In genomic region chr5:110287084-110287475, GRCm38 (mm10) we compare ENCODE assay signal across 7 mouse cellular contexts. TPM values are rescaled to one million over a fixed set of nuclear protein-coding genes. Genes with fewer than 3 reads are reported as not detected.
DNase-seq lines count a peak whose midpoint lies in the region; ATAC-seq and TF ChIP-seq lines count a peak whose summit lies in the region.

No protein-coding gene starts in this region.

- WGBS in lung, embryonic 15.5 days = 58% methylated on average over 2 of the region's 2 CpGs
- 41% methylated on average over 2 of the region's 2 CpGs for WGBS in lung, adult 2 months
- WGBS in embryonic facial prominence, embryonic 14.5 days = 75% methylated on average over 2 of the region's 2 CpGs
- 81% methylated on average over 2 of the region's 2 CpGs for WGBS in limb, embryonic 10.5 days
- 73% methylated on average over 2 of the region's 2 CpGs for WGBS in neural tube, embryonic 15.5 days

- H3K4me2 ChIP-seq in lung, embryonic 15.5 days = peak overlapping the region; percentile 93
- H3K4me2 ChIP-seq in embryonic facial prominence, embryonic 14.5 days (ENCODE audit: low read depth, low read length) = peak overlapping the region; percentile 98
- H3K4me2 ChIP-seq in neural tube, embryonic 15.5 days = peak overlapping the region; percentile 97

- TF ChIP-seq POLR2A in lung, adult 2 months (IDR thresholded peaks at IDR 0.05; ENCODE audit: borderline replicate concordance, extremely low read depth, low read depth, low read length) = no peak

- ATAC-seq in lung, embryonic 15.5 days (ENCODE audit: borderline replicate concordance, extremely low read depth, low FRiP score, low TSS enrichment) = no peak
- ATAC-seq in embryonic facial prominence, embryonic 14.5 days (ENCODE audit: low read depth) = no peak
- ATAC-seq in neural tube, embryonic 15.5 days (ENCODE audit: low FRiP score) = no peak

- peaks cover 15% of the 10 kb centered on the region for H3K4me1 ChIP-seq in lung, embryonic 15.5 days
- peaks cover 4% of the 10 kb centered on the region; the same call in 1 of the 2 replicates for H3K4me1 ChIP-seq in lung, adult 2 months (ENCODE audit: control insufficient read depth, insufficient read depth, low read length)
- no peaks in the 10 kb centered on the region for H3K4me1 ChIP-seq in embryonic facial prominence, embryonic 14.5 days (ENCODE audit: control insufficient read depth, insufficient read depth, low read length)
- peaks cover 19% of the 10 kb centered on the region for H3K4me1 ChIP-seq in limb, embryonic 10.5 days
- H3K4me1 ChIP-seq in neural tube, embryonic 15.5 days = peaks cover 17% of the 10 kb centered on the region

- no peak for DNase-seq in lung, adult 2 months
- no peak for DNase-seq in embryonic facial prominence, embryonic 14.5 days (ENCODE audit: low spot score)
- DNase-seq in limb, embryonic 10.5 days (ENCODE audit: low spot score) = no peak
- no peak for DNase-seq in gastrocnemius, postnatal 36 days
- DNase-seq in adrenal gland, postnatal 36 days = no peak

- H3K9ac ChIP-seq in lung, embryonic 15.5 days = peak overlapping the region; percentile 76; the same call in 1 of the 2 replicates
- H3K9ac ChIP-seq in embryonic facial prominence, embryonic 14.5 days (ENCODE audit: low read depth, low read length) = peak overlapping the region; percentile 88
- no peak overlapping the region for H3K9ac ChIP-seq in neural tube, embryonic 15.5 days (replicated peaks)

- H3K36me3 ChIP-seq in lung, embryonic 15.5 days = peaks cover 23% of the 10 kb centered on the region
- H3K36me3 ChIP-seq in embryonic facial prominence, embryonic 14.5 days (ENCODE audit: control insufficient read depth, insufficient read depth, low read length) = peaks cover 28% of the 10 kb centered on the region
- H3K36me3 ChIP-seq in limb, embryonic 10.5 days = peaks cover 32% of the 10 kb centered on the region
- peaks cover 11% of the 10 kb centered on the region; the same call in 1 of the 2 replicates for H3K36me3 ChIP-seq in neural tube, embryonic 15.5 days

- TF ChIP-seq CTCF in lung, adult 2 months (IDR thresholded peaks at IDR 0.05; ENCODE audit: insufficient read depth, low read length) = no peak

- H3K27ac ChIP-seq in lung, embryonic 15.5 days = no peak overlapping the region
- H3K27ac ChIP-seq in embryonic facial prominence, embryonic 14.5 days (replicated peaks; ENCODE audit: low read depth, low read length) = no peak overlapping the region
- H3K27ac ChIP-seq in limb, embryonic 10.5 days = no peak overlapping the region
- no peak overlapping the region for H3K27ac ChIP-seq in neural tube, embryonic 15.5 days (replicated peaks)

- H3K9me3 ChIP-seq in lung, embryonic 15.5 days = no peaks in the 10 kb centered on the region
- no peaks in the 10 kb centered on the region for H3K9me3 ChIP-seq in embryonic facial prominence, embryonic 14.5 days (ENCODE audit: control insufficient read depth, low read length)
- H3K9me3 ChIP-seq in limb, embryonic 10.5 days (replicated peaks) = no peaks in the 10 kb centered on the region
- H3K9me3 ChIP-seq in neural tube, embryonic 15.5 days (replicated peaks) = no peaks in the 10 kb centered on the region

- 0 out of 2 replicates have a peak, but pooled peaks cover 5% of the 10 kb centered on the region for H3K27me3 ChIP-seq in lung, embryonic 15.5 days
- H3K27me3 ChIP-seq in embryonic facial prominence, embryonic 14.5 days (replicated peaks; ENCODE audit: control insufficient read depth, insufficient read depth, low read length) = peaks cover 16% of the 10 kb centered on the region
- peaks cover 23% of the 10 kb centered on the region for H3K27me3 ChIP-seq in limb, embryonic 10.5 days (ENCODE audit: low read depth, poor library complexity, severe bottlenecking)
- no peaks in the 10 kb centered on the region for H3K27me3 ChIP-seq in neural tube, embryonic 15.5 days (replicated peaks)

- H3K4me3 ChIP-seq in lung, embryonic 15.5 days = peak overlapping the region; percentile 76
- H3K4me3 ChIP-seq in lung, adult 2 months (replicated peaks; ENCODE audit: extremely low read depth, low read depth, low read length) = no peak overlapping the region
- peak overlapping the region; percentile 78 for H3K4me3 ChIP-seq in embryonic facial prominence, embryonic 14.5 days (ENCODE audit: low read depth, low read length)
- H3K4me3 ChIP-seq in limb, embryonic 10.5 days = peak overlapping the region; percentile 84
- peak overlapping the region; percentile 88; the same call in 1 of the 2 replicates for H3K4me3 ChIP-seq in neural tube, embryonic 15.5 days (replicated peaks)

- intact Hi-C loops in gastrocnemius, postnatal 36 days (cut with DNase I) = no loop called here

RNA-seq across cellular contexts. Expression of gene Pole, which starts 1.0 kb away (rescaled TPM):
- polyA plus RNA-seq in lung, embryonic 15.5 days (2015; fragmentation: Nextera tagmentation; extraction: Ambion mirVana) = 35.2 and 36.0 TPM in 2 replicates
- polyA plus RNA-seq in lung, adult 2 months (2012; rRNA removed) = 1.0 and 1.7 TPM in 2 replicates
- 20.5 and 24.5 TPM in 2 replicates for polyA plus RNA-seq in embryonic facial prominence, embryonic 14.5 days (2014; fragmentation: Nextera tagmentation; extraction: Ambion mirVana)
- 56.1 and 56.5 TPM in 2 replicates for polyA plus RNA-seq in limb, embryonic 10.5 days (2016; fragmentation: Nextera tagmentation; extraction: Ambion mirVana)
- polyA plus RNA-seq in neural tube, embryonic 15.5 days (2015; fragmentation: Nextera tagmentation; extraction: Ambion mirVana) = 6.1 and 10.9 TPM in 2 replicates
- total RNA-seq in gastrocnemius, postnatal 36 days (2021) = 1 to 10 TPM in 1 of 2 experiments, under 1 TPM in 1; 0.84 to 2.7 TPM
- total RNA-seq in adrenal gland, postnatal 36 days (2021) = 1 to 10 TPM; 3.1 to 3.2 TPM

RNA-seq across cellular contexts. Expression of gene Pxmp2, which starts 1.1 kb away (rescaled TPM):
- 11.3 and 12.8 TPM in 2 replicates for polyA plus RNA-seq in lung, embryonic 15.5 days (2015; fragmentation: Nextera tagmentation; extraction: Ambion mirVana)
- polyA plus RNA-seq in lung, adult 2 months (2012; rRNA removed) = 10.5 and 11.5 TPM in 2 replicates
- 5.2 and 6.7 TPM in 2 replicates for polyA plus RNA-seq in embryonic facial prominence, embryonic 14.5 days (2014; fragmentation: Nextera tagmentation; extraction: Ambion mirVana)
- 9.2 and 10.0 TPM in 2 replicates for polyA plus RNA-seq in limb, embryonic 10.5 days (2016; fragmentation: Nextera tagmentation; extraction: Ambion mirVana)
- 11.7 and 14.6 TPM in 2 replicates for polyA plus RNA-seq in neural tube, embryonic 15.5 days (2015; fragmentation: Nextera tagmentation; extraction: Ambion mirVana)
- total RNA-seq in gastrocnemius, postnatal 36 days (2021) = 10 to 100 TPM; 31.8 to 48.6 TPM
- total RNA-seq in adrenal gland, postnatal 36 days (2021) = 10 to 100 TPM; 10.6 to 12.0 TPM

RNA-seq across cellular contexts. Expression of gene Pgam5, which starts 17.4 kb away (rescaled TPM):
- polyA plus RNA-seq in lung, embryonic 15.5 days (2015; fragmentation: Nextera tagmentation; extraction: Ambion mirVana) = 57.5 and 57.9 TPM in 2 replicates
- 13.7 and 14.2 TPM in 2 replicates for polyA plus RNA-seq in lung, adult 2 months (2012; rRNA removed)
- polyA plus RNA-seq in embryonic facial prominence, embryonic 14.5 days (2014; fragmentation: Nextera tagmentation; extraction: Ambion mirVana) = 57.5 and 68.9 TPM in 2 replicates
- polyA plus RNA-seq in limb, embryonic 10.5 days (2016; fragmentation: Nextera tagmentation; extraction: Ambion mirVana) = 103 and 105 TPM in 2 replicates
- polyA plus RNA-seq in neural tube, embryonic 15.5 days (2015; fragmentation: Nextera tagmentation; extraction: Ambion mirVana) = 95.5 and 99.0 TPM in 2 replicates
- total RNA-seq in gastrocnemius, postnatal 36 days (2021) = 10 to 100 TPM; 23.1 to 27.3 TPM
- total RNA-seq in adrenal gland, postnatal 36 days (2021) = 10 to 100 TPM; 45.8 to 57.6 TPM

RNA-seq across cellular contexts. Expression of gene P2rx2, which starts 55.9 kb away (rescaled TPM):
- 13.9 and 15.1 TPM in 2 replicates for polyA plus RNA-seq in lung, embryonic 15.5 days (2015; fragmentation: Nextera tagmentation; extraction: Ambion mirVana)
- polyA plus RNA-seq in lung, adult 2 months (2012; rRNA removed) = 1.2 TPM in 2 replicates
- 2.3 and 2.4 TPM in 2 replicates for polyA plus RNA-seq in embryonic facial prominence, embryonic 14.5 days (2014; fragmentation: Nextera tagmentation; extraction: Ambion mirVana)
- 0.39 and 0.66 TPM in 2 replicates for polyA plus RNA-seq in limb, embryonic 10.5 days (2016; fragmentation: Nextera tagmentation; extraction: Ambion mirVana)
- 9.8 and 11.3 TPM in 2 replicates for polyA plus RNA-seq in neural tube, embryonic 15.5 days (2015; fragmentation: Nextera tagmentation; extraction: Ambion mirVana)
- total RNA-seq in gastrocnemius, postnatal 36 days (2021) = not detected
- total RNA-seq in adrenal gland, postnatal 36 days (2021) = under 1 TPM; 0.17 to 0.30 TPM

RNA-seq across cellular contexts. Expression of gene Ankle2, which starts 56.3 kb away (rescaled TPM):
- 26.6 and 29.2 TPM in 2 replicates for polyA plus RNA-seq in lung, embryonic 15.5 days (2015; fragmentation: Nextera tagmentation; extraction: Ambion mirVana)
- 9.0 and 10.2 TPM in 2 replicates for polyA plus RNA-seq in lung, adult 2 months (2012; rRNA removed)
- 26.5 and 29.1 TPM in 2 replicates for polyA plus RNA-seq in embryonic facial prominence, embryonic 14.5 days (2014; fragmentation: Nextera tagmentation; extraction: Ambion mirVana)
- 32.9 and 38.7 TPM in 2 replicates for polyA plus RNA-seq in limb, embryonic 10.5 days (2016; fragmentation: Nextera tagmentation; extraction: Ambion mirVana)
- polyA plus RNA-seq in neural tube, embryonic 15.5 days (2015; fragmentation: Nextera tagmentation; extraction: Ambion mirVana) = 19.3 and 23.7 TPM in 2 replicates
- total RNA-seq in gastrocnemius, postnatal 36 days (2021) = 10 to 100 TPM; 22.3 to 24.8 TPM
- total RNA-seq in adrenal gland, postnatal 36 days (2021) = 10 to 100 TPM; 43.7 to 44.9 TPM
